Mouse (Mus musculus) lung, postnatal 10 days (tissue): Measurements from ENCODE around the gene Dlg4.

Source experiments
- DNase-seq: peaks from one replicate; pipeline ENCODE4 v3.0.0; 2021

The Dlg4 gene

DNA sequence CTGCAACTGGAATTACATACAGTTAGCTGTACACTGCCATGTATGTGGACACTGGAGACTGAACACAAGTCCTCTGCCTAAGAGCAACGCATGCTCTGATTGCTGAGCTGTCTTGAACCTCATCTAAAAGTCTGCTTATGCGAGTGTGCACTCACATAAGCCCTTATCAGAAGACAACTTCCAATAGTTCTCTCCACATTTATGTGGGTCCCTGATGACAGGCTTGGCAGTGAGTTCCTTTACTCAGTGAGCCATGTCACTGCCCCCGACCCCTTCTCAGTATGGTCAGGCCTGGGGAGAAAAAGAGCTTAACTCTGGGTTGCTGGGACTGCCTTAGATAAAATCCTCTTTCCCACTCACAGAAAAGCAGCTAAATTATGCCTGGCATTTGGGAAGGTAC is at the start of gene Dlg4:
Gene Dlg4, plus strand, starts transcription at position 274 of the 400 bp plus-strand sequence.
- DNase-seq: no peak

DNA sequence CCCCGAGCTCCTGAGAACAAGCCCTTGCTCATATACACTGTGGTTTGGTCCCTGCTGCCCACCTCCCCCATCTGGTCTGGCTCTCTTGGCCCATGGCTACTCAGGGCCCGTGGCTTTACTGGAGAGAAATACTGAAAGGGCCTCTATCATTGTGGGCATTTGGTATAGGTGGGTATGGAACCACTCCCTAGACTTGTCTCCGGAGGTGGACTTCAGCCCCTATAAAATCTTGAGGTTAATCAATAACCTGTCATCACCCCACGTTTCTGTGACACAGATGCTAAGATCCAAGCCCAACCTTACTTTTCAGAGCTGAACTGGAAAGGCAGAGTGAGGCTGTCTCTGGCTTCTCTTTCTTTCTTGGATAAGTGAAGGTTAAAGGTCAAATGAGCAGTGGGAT is 47.9 kb upstream of the Dlg4 start:
- DNase-seq: no peak

DNA sequence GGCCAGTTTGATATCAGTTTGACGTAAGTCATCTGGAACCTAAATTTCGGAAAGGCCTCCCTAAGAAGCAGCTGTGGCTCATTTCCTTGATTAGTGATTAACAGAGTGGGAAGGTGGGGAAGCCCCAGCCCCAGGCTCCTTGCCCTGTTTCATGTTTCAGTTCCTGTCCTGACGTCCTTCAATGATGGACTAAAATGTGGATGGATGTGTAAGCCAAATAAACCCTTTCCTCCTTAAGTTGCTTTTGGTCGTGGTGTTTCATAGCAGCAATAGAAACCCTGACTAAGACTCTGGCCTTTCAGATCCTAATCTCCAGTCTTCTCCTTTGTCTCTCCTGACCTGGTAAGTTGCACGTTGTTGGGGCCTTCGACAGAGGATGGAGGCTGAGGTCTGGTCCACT is 46.5 kb upstream of the Dlg4 start:
- DNase-seq: no peak

DNA sequence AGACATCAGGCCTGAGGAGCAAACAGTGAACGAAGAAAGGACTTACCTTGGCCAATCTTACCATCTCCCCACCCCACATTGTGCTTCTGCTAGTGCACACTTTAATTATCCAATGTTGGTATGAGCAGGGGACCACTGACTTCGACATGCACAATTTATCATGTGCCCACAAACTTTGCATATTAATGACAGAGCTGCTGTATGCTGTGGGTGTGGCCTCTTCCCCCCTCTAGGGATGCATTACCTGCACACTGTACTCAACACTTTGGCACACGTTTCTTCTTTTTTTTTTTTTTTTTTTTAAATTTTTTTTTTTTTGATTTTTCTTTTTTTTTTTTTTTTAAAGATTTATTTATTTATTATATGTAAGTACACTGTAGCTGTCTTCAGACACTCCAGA is 46.0 kb upstream of the Dlg4 start:
- DNase-seq: no peak

DNA sequence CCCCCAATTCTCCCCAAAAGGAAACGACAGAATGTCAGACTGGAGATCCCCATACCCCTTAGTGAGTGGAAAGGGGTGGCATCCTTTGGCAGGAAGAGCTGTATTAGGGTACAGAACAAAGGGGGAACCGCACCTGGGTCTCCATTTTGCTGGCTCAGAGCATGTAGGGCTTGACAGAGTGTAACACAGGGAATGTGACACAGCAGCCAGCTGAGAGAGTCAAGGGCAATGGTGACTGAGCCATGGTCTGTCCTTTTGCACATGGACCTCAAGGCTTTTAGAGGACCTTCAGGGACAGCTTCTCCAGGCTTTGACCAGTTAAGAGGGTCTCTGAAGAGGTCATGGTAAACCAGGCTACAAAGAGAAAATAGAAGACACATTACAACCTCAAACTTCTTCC is 41.8 kb upstream of the Dlg4 start:
- DNase-seq: no peak

DNA sequence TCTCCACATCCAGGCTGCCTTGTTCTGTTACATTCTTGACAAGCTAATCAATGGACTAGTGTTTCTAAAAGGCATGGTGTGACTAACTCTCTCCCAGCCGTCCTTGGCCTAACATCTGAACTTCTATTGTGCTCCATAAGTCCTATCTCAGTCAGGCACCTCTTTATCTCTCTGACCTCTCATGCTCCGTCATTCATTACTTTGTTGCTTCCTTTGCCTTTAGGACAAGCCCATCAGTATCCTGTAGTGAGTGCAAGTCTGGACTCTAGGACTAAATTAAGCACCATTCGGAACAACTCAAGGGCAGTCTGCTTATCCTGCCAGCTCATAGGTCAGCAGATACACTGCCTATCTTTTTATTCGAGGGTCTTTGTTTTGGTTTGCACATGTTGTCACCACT is 40.5 kb upstream of the Dlg4 start:
- DNase-seq: no peak

DNA sequence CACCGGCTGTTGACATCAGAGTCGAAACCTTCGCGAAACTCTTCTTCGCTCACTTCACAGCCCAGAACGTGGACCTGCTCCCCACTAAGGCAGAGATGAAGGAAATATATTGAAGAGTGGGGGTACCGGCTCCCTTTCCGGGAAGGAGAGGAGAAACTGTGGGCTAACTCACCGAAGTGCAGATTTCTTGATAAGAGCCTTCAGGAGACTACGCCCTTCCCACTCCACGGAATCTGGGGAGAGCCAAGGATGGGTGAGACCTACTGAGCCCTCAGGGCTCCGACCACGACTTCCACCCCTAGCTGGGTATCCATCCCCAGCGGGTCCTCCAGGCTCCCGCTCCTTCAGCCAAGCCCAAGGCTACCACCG is 36.9 kb upstream of the Dlg4 start:
- DNase-seq: no peak

DNA sequence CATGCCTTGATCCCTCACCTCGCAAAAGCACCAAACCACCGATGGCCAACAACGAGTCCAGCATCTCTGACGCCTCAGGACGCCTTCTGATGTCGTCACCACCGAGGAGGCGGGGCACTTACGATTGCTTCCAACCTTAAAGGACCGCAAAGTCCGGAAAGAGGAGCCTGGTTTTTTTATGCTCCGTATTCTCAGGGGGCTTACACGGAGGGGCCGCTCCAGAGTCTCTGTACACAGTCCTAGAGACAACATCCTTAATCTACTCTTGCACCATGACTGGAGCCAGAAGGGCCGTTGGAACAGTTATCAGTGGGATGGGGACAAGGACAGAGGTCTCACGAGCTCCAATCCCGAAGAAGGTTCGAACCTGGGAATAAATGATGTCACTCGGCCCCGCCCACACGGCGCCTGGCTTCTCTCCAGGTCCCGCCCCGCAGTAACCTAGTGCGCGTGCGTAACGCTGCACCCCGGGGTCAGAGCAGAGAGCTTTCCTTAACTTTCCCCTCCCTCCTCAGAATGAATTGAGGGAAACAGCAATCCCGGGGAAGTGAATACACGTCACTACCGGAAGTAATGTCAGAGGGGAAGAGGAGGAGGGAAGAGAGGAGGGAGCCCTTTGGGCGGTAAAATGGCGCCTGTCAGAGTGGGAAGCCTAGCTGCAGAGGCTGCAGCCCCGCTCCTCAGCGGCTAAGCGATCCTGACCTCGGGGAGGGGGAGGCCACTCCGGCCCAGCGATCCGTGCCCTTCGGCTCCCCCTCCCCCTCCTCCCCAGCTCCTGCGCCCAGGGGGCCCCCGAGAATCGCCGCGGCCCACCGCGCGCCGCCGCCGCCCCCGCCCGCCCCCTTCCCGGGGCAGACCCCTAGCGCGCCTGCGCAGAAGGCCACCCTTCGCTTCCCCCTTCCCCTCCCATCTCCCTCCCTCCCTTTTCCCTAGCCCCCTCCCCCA is 36.3 kb upstream of the Dlg4 start:
- peak; percentile 98 for DNase-seq

DNA sequence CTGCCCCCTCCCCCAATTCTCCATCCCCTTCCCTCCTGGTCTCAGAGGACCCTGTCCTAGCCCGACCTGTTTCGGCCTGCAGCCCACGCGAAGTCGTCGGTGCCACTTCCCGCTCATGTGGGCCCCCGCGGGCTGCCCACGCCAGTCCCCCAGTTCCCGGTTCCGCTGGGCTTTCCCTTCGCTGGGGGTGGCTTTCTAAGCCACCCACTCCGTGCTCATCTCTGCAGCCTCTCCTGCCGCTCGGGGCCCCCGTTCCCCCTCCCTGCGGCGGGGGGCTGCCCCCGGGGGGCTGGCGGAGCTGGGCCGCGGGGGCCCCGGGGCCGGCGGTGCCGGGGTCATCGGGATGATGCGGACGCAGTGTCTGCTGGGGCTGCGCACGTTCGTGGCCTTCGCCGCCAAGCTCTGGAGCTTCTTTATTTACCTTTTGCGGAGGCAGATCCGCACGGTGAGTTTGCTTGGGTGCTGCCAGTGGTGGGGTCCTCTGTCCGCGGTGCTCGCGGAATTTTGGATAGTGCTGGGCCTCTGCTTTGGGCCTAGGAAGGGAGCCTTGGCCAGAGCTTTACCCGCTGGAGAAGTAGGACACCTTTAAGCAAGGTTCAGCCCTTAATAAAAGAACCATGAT is 35.5 kb upstream of the Dlg4 start, which contains the start of gene Ctdnep1:
Gene Ctdnep1, plus strand, starts transcription at position 16 of the 622 bp plus-strand sequence.
- peak; percentile 29 for DNase-seq

DNA sequence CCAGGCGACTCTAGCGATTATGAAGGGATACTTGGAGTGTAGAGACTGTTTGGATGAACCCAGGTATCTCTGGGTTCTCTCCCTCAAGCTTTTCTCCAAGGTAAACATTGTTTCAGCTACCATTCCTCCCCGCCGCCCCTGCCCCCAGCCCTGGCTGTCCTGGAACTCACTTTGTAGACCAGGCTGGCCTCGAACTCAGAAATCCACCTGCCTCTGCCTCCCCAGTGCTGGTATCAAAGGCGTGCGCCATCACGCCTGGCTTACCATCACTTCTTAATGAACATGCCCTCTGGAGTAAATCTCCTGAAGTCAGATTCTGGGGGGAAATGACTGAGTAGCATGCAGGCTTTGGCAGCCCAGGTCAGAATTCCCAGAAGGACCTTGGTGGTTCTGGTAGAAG is 34.5 kb upstream of the Dlg4 start, which contains the start of gene Elp5:
Gene Elp5, minus strand, starts transcription at position 293 of the 400 bp plus-strand sequence.
- no peak for DNase-seq

DNA sequence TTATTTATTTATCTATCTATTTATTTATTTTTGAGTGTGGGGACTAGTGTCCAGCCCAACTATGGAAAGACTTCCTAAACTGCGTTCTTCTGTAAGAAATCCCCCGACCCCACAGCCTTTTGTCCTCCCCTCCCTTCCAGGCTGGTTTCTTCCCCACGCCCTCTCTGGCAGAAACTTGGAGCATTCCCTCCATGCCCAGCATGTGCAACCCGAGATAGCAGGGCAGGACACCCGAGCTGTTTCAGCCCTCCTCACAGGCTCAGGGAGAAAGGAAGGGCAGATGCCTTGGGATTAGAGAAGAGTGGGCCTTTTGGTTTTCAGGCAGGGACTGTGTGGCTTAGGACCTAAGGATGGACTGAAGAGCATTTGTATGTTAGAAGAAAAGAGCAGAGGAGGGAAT is 33.9 kb upstream of the Dlg4 start:
- peak; percentile 23 for DNase-seq

DNA sequence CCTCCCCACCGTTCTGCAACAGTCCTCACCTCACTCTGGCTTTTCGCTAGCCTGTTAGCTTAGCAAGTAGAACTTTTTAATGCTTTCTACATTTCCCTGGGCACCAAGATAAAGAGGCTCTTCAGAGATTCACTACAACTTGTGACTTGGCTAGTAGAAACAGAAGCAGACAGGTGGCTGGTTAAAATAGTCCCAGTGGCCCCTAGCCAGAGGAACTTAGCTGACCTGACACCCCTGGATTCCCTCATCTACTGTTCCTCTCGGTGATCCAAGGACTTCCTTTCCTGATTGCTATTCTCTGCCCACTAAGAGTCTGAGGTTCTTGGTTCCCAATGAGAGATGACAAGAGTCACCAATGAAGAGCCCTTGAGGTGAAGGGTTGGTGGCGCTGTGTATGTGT is 33.4 kb upstream of the Dlg4 start:
- no peak for DNase-seq

DNA sequence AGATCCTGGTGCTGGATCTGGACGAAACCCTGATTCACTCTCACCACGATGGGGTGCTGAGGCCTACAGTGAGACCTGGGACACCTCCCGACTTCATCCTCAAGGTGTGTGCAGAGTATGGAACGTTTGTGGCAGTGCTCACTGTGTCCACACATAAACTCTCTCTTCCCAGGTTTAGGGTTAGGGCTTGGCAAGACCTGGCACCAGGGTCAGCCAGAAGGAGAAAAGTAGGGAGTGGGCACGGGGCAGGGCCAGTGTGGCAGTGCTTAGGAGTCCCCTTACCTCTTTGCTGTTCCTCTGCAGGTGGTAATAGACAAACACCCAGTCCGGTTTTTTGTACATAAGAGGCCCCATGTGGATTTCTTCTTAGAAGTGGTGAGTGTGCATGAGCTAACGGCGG is 32.3 kb upstream of the Dlg4 start:
- DNase-seq: no peak

DNA sequence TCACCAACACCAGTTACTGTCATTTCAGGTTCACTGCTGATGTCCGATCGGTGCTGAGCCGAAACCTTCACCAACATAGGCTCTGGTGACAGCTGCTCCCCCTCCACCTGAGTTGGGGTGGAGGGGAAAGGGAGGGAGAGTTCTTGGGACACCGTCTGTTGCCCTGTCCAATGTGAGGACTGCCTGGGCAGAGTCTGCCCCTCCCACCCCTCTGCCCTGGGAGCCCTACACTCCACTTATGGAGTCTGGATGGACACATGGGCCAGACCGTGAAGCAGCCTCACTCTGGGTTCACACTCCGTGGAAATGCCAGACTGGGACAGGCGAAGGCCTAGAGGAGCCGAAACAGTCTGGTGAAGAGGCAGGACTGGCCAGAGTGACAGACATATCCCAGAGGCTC is 26.8 kb upstream of the Dlg4 start:
- DNase-seq: no peak

DNA sequence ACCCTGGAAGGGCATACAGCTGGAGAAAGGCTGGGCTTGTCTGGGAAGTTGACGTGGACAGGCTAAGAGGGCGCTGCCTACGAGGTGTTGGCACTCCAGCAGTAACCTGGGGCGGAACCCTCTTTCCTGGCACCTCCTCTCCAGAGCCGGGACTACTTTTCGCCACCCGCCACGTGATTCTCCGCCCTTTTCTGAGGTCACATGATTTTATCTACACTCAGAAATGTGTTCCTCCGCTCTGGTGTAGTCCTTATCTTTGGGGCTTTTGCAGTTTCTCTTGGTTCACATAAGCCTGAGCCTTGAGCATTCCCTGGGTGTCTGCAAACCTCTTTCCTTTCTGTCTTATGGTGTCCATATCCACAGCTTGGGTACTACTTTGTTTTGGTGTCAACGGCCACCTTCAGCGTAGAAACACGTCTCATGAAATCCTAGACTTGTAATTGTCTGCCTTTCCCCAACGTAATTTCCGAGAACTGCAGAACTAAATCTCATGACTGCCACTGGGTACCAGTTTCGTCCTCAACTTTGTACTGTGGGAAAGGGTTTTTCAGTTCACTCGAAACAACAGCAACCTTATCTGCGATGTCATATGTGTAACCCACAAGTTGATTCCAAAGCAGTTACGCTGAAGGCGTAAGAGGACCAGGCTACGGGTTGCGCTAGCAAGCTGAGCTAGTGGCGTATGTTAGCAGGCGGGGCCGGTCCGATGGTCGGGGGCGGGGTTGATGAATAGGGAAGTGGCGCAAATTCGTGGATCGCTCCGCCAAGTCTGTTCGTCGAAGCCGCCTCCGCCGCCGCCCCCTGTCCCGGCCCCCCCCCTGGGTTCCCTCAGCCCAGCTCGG is 25.7 kb upstream of the Dlg4 start, which contains the start of gene Gabarap:
Gene Gabarap, plus strand, starts transcription at position 294 of the 842 bp plus-strand sequence.
- peak; percentile 99 for DNase-seq

DNA sequence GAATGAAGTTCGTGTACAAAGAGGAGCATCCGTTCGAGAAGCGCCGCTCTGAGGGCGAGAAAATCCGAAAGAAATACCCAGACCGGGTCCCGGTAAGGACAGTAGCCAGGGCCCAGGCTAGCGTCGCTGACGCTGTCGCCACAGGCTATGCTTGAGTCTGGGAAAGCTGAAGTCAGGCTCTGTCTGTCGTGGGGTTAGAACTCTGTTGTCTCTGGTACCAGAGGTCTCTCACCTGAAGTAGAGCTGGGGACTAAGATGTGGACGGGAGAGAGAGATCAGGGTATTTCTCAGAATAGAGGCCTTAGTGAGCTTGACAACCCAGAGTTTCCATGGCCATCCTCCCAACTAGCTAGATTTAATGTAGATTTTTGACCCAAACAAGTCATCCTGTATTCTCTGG is 25.0 kb upstream of the Dlg4 start:
- no peak for DNase-seq

DNA sequence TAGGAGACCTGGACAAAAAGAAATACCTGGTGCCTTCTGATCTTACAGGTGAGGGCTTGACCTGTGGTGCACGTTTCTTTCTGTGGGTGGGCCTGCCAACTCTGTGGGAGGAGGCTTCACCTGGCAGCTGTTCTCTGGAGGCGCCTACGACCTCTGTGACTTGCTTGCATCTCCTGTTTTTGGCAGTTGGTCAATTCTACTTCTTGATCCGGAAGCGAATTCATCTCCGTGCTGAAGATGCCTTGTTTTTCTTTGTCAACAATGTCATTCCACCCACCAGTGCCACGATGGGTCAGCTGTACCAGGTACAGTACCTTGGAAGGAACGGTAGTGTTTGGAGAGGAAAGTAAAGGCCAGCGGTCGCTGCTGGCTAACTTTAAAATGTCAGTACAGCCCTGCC is 24.3 kb upstream of the Dlg4 start:
- DNase-seq: peak; percentile 31

DNA sequence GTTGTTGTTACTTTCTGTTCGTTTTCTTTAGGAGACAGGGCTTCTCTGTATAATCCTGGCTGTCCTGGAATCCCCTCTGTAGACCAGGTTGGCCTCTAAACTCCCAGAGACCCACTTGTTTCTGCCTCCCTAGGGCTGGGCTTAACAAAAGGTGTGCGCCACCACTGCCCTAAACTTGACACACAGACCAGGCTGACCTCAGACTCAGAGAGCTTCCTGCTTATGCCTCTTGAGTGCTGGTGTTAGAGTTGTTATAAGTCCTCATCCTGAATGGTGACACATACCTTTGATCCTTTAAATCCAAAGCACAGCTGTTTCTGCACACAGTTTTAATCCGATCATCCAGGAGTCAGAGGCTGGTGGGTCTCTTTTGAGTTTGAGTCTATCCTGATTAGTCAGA is 23.8 kb upstream of the Dlg4 start:
- DNase-seq: no peak

DNA sequence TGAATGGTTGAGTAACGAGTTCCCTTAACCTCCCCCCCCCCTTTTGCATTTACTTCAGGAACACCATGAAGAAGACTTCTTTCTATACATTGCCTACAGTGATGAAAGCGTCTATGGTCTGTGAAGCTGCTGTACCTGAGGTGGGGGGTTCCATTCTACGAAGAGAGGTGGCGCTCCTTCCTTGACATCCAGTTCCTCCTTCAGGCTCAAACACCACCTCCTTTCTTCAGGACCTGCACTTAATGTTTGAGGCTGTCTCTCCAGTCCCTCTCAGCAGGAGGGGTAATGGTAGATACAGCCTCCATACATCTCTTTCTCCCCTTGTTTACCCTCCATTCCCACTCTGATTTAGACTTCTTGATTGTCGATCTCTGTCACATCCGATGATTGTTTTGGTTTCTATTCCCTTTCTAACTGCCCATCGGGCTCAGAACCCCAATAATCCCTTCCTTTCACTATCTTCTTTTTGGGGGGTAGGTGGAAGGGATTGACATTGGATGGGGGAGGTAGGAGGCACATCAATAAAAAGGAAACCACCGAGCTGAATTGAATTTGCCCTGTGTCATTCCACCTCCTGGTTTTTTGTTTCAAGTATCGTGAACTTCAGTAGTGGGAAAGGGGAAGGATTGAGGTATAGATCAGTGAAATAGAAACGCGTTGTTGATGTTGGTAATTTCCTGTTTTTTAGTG is 22.2 kb upstream of the Dlg4 start:
- no peak for DNase-seq

DNA sequence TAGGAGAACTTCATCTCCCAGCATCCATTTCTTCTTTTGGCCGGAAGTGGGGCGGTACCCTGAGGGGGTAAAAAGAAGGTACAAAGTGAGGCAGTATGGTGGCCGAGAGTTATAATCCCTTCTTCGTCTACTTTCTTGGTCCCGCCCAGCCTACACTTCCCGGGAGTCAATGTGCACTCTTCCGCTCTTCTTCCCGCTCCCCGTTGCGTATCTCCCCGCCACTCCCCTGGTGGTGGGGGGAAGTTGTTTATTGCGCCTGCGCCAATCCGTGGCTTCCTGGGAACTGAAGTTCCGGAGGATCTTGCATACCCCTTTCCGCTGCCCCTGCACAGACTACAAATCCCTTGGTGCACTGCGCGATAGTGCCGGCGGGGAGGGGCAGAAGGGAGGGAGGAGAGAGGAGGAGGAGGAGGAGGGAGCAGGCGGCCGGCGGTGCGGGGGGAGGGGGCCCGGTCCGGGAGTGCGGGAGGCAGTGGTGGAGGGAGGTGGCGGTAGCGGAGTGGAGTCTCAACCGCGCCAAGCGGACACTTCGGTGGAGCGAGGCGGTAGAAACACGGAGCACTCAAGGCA is 21.3 kb upstream of the Dlg4 start, which contains the start of gene Phf23:
Gene Phf23, plus strand, starts transcription at position 387 of the 570 bp plus-strand sequence.
- DNase-seq: peak; percentile 99

DNA sequence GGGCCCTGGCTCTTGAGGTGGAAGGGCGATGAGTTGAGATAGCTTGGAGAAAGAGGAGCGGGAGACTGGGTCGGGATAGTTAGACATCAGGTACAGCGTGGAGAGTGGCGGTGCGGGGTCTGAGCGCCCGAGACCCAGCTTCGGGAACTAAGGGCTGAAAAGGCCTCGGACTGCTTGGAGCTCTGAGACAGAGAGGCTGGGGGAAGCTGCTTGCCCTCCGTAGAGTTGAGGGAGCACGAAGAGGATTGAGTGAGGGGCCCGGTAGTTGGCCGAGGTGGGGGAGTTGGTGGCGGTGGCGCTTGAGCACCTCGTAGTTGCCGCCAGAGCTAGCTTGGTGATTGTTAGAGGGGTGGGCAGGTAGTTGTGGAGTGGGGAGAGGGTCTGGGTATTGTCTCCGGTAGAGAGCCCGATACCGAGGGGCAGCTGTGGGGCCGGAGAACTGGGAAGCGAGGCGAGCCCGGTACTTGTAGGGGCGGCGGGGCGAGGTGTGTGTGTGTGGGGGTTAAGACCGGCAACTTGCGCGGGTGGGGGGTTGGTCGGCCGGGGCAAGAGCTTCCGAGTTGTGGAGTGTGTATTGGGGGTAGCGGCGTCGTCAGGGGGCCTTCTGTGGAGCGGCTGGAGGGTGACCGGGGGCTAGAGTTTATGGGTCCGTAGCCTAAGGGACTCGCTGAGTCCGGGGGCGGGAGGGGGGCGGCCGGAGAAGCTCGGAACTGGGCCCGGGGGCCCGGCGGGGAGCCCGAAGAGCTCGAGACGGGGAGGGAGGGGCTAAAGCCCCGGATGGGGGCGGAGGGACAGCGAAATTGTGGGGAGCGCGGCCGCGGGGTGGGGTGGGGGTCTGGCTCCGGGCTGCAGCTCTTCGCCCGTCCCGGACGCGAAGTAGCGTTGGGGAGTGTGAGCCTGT is 20.3 kb upstream of the Dlg4 start:
- DNase-seq: no peak
